Comparison of ENCODE assay signal across 8 mouse cellular contexts in genomic region chr13:65111961-65112360, GRCm38 (mm10). TPM values are rescaled to one million over a fixed set of nuclear protein-coding genes. Genes with fewer than 3 reads are reported as not detected.
DNase-seq lines count a peak whose midpoint lies in the region; ATAC-seq lines count a peak whose summit lies in the region.

No protein-coding gene starts in this region.

- peak overlapping the region; percentile 67 for H3K4me2 ChIP-seq in forebrain, embryonic 13.5 days
- H3K4me2 ChIP-seq in liver, embryonic 13.5 days: peak overlapping the region; percentile 91

- H3K4me1 ChIP-seq in forebrain, embryonic 13.5 days: peaks cover 9% of the 10 kb centered on the region
- H3K4me1 ChIP-seq in liver, embryonic 13.5 days (replicated peaks): peaks cover 30% of the 10 kb centered on the region

- no peak for ATAC-seq in forebrain, embryonic 13.5 days
- ATAC-seq in liver, embryonic 13.5 days (ENCODE audit: low read depth): peak; percentile 43; the same call in 1 of the 2 replicates

- under 1% methylated on average over 5 of the region's 5 CpGs for WGBS in forebrain, embryonic 13.5 days
- WGBS in liver, embryonic 13.5 days (ENCODE audit: insufficient replicate concordance): under 1% methylated on average over 5 of the region's 5 CpGs

- H3K36me3 ChIP-seq in forebrain, embryonic 13.5 days (ENCODE audit: poor library complexity, severe bottlenecking): peaks cover 5% of the 10 kb centered on the region; the same call in 1 of the 2 replicates
- H3K36me3 ChIP-seq in liver, embryonic 13.5 days: no peaks in the 10 kb centered on the region; the same call in 1 of the 2 replicates

- peaks cover 4% of the 10 kb centered on the region for H3K9me3 ChIP-seq in forebrain, embryonic 13.5 days (replicated peaks)
- no peaks in the 10 kb centered on the region for H3K9me3 ChIP-seq in liver, embryonic 13.5 days (replicated peaks)

- peak; percentile 69 for DNase-seq in 416B (ENCODE audit: low read depth)
- DNase-seq in R1 (ENCODE audit: low read depth, low spot score): peak; percentile 70
- DNase-seq in induced T-regulatory cell, adult 2 months (ENCODE audit: low read depth): peak; percentile 65
- peak; percentile 23 for DNase-seq in liver, embryonic 13.5 days
- peak; percentile 44 for DNase-seq in naive thymus-derived CD4-positive, alpha-beta T cell, adult 2 months (ENCODE audit: low read depth)
- DNase-seq in left cerebral cortex, postnatal 14 days (ENCODE audit: low spot score in 2 of 2): no peak
- no peak for DNase-seq in left cerebral cortex, postnatal 10 days (ENCODE audit: extremely low spot score in 1 of 2, low spot score in 2 of 2)

- no peaks in the 10 kb centered on the region for H3K27me3 ChIP-seq in forebrain, embryonic 13.5 days
- H3K27me3 ChIP-seq in liver, embryonic 13.5 days: no peaks in the 10 kb centered on the region

- H3K9ac ChIP-seq in forebrain, embryonic 13.5 days: peak overlapping the region; percentile 90
- H3K9ac ChIP-seq in liver, embryonic 13.5 days: peak overlapping the region; percentile 94

- peak overlapping the region; percentile 75 for H3K4me3 ChIP-seq in forebrain, embryonic 13.5 days
- peak overlapping the region; percentile 89 for H3K4me3 ChIP-seq in liver, embryonic 13.5 days (replicated peaks)

- intact Hi-C loops in left cerebral cortex, postnatal 14 days (cut with DNase I): loop anchor here (5.0 to 10.0 kb wide), 2 partner anchors 130 to 677 kb away; partner anchors contain the start of gene Cdk20
- intact Hi-C loops in left cerebral cortex, postnatal 10 days (cut with DNase I): loop anchor here (5.0 to 10.0 kb wide), 2 partner anchors 130 to 667 kb away; no protein-coding TSS in a partner anchor

- 0 out of 2 replicates have a peak overlapping the region, but pooled peaks have one; percentile 74 for H3K27ac ChIP-seq in forebrain, embryonic 13.5 days
- peak overlapping the region; percentile 93 for H3K27ac ChIP-seq in liver, embryonic 13.5 days

RNA-seq across cellular contexts. Expression of gene Mfsd14b, which starts 0.8 kb away (rescaled TPM):
- polyA plus RNA-seq in forebrain, embryonic 13.5 days (2015; fragmentation: Nextera tagmentation; extraction: Ambion mirVana): 29.4 and 30.0 TPM in 2 replicates
- 43.9 and 49.8 TPM in 2 replicates for polyA plus RNA-seq in liver, embryonic 13.5 days (2015; fragmentation: Nextera tagmentation; extraction: Ambion mirVana)
- total RNA-seq in left cerebral cortex, postnatal 14 days (2021): 10 to 100 TPM; 38.3 to 42.3 TPM
- 10 to 100 TPM; 28.7 to 33.4 TPM for total RNA-seq in left cerebral cortex, postnatal 10 days (2021)

RNA-seq across cellular contexts. Expression of gene Olfr465-ps1, which starts 25.9 kb away (rescaled TPM):
- not detected in 2 replicates for polyA plus RNA-seq in forebrain, embryonic 13.5 days (2015; fragmentation: Nextera tagmentation; extraction: Ambion mirVana)
- not detected in 2 replicates for polyA plus RNA-seq in liver, embryonic 13.5 days (2015; fragmentation: Nextera tagmentation; extraction: Ambion mirVana)
- total RNA-seq in left cerebral cortex, postnatal 14 days (2021): not detected
- total RNA-seq in left cerebral cortex, postnatal 10 days (2021): not detected

RNA-seq across cellular contexts. Expression of gene Olfr466, which starts 38.1 kb away (rescaled TPM):
- polyA plus RNA-seq in forebrain, embryonic 13.5 days (2015; fragmentation: Nextera tagmentation; extraction: Ambion mirVana): not detected in 2 replicates
- polyA plus RNA-seq in liver, embryonic 13.5 days (2015; fragmentation: Nextera tagmentation; extraction: Ambion mirVana): not detected in 2 replicates
- total RNA-seq in left cerebral cortex, postnatal 14 days (2021): not detected
- total RNA-seq in left cerebral cortex, postnatal 10 days (2021): not detected

RNA-seq across cellular contexts. Expression of gene Prss47, which starts 59.4 kb away (rescaled TPM):
- not detected in 2 replicates for polyA plus RNA-seq in forebrain, embryonic 13.5 days (2015; fragmentation: Nextera tagmentation; extraction: Ambion mirVana)
- polyA plus RNA-seq in liver, embryonic 13.5 days (2015; fragmentation: Nextera tagmentation; extraction: Ambion mirVana): not detected in 2 replicates
- not detected for total RNA-seq in left cerebral cortex, postnatal 14 days (2021)
- total RNA-seq in left cerebral cortex, postnatal 10 days (2021): not detected

Comparison
In these comparisons a context has a peak if more than half of its experiments do, and no peak if none do; other contexts are left out.
1. DNase-seq: peak in 416B (single experiment), R1 (single experiment), induced T-regulatory cell, adult 2 months (single experiment), liver, embryonic 13.5 days (single experiment) and naive thymus-derived CD4-positive, alpha-beta T cell, adult 2 months (single experiment); none in left cerebral cortex, postnatal 14 days (0 of 2) and left cerebral cortex, postnatal 10 days (0 of 2).